Mouse (Mus musculus) kidney, postnatal 10 days (tissue): ENCODE data around the gene Hacl1.

Experiments
- DNase-seq: peaks from one replicate; pipeline ENCODE4 v3.0.0; 2021; ENCODE audit warnings: mixed read lengths

Gene Hacl1

GRCm38 (mm10) chr14:31640890-31641505, at the start of gene Hacl1, which contains the start of gene Btd:
TSS of gene Hacl1 (minus strand) at chr14:31641286.
TSS of gene Btd (plus strand) at chr14:31641028.
- DNase-seq = peak; percentile 91

DNA sequence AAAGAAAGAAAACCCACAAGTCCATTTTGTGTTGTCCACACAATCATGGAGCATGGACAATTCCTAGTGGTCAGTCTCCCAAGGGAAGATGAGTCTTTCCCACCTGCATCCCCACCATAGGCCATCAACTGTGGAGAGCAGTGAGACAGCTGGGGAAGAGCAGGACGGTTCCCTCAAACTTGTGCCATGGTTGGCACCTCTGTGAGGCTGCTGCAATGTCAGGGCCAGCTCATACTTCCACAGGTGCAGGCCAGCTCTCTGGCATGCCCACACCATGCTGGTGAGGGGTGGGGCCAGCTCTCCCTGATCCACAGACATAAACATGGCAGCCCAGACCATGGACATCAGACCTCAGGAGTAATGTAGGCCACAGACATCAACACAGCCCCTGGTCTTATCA, 45.1 kb upstream of the Hacl1 start:
- no peak for DNase-seq

DNA sequence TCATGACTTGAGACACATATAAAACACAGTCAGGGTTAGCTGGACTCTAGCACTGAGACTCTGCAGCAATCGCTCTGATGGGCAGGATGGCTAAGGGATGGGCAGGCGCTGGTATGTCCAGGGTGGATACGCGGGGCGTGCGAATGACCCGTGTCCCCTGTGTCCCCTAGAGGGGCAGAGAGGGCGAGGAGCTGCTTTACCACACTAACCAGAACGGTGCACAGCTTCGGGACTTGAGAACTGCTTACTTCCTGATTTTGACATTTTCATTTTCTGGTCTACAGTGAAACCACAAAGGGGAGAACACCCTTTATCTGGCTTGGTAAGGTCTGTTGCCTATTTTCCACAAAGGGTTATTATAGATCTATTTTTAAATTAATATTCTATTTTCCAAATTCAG, 44.6 kb upstream of the Hacl1 start:
- DNase-seq = no peak

DNA sequence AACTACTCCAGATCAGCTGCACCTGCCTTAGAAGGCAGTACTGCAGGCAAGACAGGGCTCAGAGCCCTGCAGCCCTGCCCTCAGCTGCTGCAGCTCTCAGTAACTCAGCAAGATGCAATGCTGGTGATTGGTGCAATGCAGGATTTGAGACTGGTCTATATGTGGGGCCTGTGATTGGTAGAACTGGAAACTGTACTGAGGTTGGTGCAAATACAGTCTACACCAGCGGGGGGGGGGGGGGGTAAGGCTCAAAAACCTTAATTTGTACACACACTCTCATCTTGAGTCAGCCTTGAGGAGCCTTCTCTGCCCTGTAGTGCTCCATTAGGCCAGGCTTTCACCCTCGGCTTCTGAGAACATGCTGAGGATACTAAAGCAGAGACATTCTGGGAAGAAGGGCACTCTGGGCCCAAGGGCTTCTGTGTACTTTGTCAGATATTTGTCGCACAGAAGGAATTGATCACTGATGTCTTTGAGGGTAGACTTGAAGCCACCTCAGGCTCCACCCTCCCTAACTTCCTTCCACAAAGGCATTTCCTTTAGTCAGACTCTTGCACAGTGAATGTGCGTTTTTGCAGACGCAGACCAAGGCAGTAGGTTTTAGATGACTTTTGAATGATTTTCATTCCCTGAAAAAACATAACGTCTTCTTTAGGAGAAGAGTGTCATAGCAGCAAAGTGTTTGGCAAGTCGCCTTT, 43.4 kb upstream of the Hacl1 start:
- DNase-seq = no peak

- no peak for DNase-seq
Observed at GRCm38 (mm10) chr14:31683610-31684009, 42.5 kb upstream of the Hacl1 start.

DNA sequence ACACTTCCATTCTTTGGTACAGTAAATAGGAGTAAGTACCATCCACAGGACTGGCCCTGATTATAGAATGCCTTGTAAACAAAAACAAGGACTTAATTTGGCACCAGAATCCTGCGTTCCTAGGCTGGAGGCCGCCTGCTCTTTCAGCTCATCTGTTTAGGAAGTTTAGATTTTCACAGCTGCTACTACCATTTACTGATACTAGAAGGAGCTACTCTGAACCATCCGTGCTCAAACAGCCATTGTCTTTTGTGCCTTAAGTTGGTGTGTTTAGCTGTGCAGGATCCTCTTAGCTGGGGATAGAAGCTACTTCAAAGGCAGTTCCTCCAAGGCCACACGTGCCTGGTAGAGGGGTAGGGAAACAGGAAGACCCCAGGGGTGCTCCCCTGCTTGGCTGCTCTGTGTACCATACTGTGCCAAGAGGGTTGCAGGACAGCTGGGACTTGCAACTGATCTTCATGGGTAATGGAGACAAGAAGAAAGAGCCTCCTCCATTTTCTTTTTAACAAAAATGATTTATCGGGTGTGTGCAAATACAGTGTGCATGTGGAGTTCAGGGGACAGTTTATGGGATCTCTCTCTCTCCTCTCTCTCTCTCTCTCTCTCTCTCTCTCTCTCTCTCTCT, 41.0 kb upstream of the Hacl1 start:
- no peak for DNase-seq

DNA sequence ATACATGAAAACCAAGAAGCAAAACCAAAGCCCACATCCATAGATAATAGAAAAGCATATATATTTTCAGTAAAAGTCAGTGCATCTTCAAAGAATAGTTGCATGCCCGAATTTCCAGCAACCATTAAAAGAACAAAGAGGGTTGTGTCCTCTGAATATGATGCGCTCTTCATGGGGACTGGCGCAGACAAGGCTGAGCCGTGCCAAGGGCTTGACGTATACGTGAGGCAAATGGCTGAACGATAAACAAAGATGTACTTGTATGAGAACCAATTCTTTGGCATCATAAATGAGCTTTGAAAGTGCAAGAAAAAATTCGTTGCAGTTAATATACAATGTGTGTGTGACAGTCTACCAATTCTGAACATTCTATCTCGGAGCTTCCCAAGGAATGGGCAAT, 40.2 kb upstream of the Hacl1 start:
- no peak for DNase-seq

GRCm38 (mm10) chr14:31680656-31681055, 39.6 kb upstream of the Hacl1 start:
- DNase-seq = no peak

DNA sequence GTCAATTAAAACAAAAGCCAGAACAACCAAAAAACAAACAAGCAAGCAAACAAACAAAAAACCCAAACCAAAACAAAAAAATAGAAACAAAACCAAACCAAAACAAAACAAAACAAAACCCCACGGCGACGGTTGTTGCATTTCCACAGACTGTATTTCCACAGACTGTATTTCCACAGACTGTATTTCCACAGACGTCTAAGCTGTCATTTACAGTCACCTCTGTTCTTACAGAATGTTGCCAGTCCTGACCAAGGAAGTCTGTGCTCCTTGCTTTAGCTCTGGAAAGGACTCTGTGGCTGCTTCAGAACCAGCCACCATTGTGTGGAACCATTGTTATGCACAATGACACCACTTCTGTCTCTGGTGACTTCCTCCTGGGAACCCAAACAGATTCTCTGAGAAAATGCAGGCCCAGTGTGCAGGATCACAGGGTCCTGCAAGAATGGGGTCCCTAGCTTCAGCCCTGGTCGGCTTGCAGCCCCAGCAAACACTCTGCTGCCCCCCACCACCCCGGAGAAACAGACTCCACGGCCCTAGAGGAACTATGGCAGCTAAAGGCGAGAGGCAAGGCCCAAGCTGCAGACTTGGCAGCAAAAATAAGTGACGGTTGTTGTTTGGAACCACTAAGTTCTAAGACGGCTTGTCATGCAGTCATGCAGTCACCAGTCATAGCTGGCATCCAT, 30.7 kb upstream of the Hacl1 start:
- no peak for DNase-seq

- DNase-seq = peak; percentile 58
Observed at GRCm38 (mm10) chr14:31669642-31670490, 28.8 kb upstream of the Hacl1 start.

GRCm38 (mm10) chr14:31669161-31669611, 28.1 kb upstream of the Hacl1 start:
- DNase-seq = peak; percentile 75

GRCm38 (mm10) chr14:31668326-31668725, 27.2 kb upstream of the Hacl1 start:
- peak; percentile 8 for DNase-seq

DNA sequence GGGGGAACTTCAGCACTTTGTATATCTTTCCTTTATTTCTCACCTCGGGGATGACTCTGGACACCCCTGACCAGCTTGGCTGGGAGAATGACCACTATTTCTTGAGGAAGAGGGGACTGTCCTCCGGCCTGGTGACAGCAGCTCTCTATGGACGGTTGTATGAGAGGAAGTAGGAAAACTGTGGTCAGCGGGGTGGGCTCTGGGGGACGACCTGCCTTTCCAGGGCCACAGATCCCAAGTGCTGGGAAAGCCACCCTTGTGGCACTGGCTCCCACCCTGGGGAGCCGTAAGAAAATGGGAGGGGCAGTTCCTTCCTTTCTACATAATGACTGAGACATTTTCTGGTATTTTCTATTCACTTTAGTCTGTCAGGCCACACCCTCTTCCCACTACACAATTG, 26.7 kb upstream of the Hacl1 start:
- DNase-seq = peak; percentile 10

DNA sequence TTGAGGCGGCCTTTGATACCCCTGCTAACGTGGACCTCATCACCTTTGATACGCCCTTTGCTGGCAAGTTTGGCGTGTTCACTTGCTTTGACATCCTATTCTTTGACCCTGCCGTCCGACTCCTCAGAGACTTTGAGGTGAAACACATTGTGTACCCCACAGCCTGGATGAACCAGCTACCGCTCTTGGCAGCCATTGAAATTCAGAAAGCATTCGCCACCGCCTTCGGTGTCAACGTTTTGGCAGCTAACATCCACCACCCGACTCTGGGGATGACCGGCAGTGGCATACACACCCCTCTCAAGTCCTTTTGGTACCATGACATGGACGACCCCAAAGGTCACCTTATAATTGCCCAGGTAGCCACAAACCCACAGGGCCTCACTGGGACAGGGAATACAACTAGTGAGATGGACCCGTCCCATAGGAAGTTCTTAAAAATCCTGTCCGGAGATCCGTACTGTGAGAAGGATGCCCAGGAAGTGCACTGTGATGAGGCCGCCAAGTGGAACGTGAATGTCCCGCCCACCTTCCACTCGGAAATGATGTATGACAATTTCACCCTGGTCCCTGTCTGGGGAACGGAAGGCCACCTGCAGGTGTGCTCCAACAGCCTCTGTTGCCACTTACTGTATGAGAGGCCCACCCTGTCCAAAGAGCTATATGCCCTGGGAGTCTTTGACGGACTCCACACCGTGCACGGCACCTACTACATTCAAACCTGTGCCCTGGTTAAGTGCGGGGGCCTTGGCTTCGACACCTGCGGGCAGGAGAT, 26.0 kb upstream of the Hacl1 start:
- peak; percentile 7 for DNase-seq

DNA sequence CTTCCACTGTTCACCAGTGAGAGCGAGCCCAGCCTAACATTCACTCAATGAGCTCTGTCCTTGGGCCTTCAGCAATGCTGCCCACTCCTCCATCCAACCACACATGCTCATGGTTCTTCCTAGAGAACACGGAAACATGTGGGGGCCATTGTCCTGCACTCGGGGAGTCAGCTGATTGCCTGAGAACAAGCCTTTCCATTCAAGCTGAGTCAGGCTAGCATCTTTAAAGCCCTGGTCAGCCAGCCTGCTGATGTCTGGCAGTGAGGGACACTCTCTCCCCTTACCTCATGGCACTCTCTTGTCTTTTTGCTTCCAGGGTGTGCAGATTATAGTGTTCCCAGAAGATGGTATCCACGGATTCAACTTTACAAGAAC, 24.5 kb upstream of the Hacl1 start:
- DNase-seq = peak; percentile 3

DNA sequence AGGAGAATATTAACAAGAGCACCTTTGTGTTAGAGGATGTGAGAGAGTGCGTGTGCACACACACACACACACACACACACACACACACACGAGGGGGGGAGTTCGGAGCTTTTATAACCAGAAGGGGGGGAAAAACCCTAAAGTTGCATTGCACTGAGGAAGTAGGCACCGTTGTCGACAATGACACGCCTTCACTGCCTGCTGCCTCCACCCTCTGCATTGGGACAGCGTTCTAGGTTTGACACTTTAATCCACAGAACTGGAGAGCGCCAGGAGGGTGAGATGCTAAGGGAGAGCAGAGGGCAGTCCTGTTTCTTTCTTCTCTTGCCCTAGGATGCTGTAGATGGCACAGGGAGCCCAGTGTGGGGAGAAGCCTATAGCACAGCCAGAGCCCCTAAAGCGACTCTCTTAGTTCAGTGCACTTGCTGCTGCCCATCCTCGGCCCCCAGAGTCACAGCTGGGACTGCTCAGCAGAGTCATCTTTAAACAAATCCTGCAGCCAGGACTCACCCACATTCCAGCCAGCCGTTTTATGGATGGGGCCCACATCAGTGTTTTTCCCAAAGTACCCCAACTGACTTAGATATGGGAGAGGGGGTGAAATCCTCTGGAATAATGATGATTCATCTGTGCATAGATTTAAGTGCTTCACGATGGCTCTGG, 23.9 kb upstream of the Hacl1 start:
- DNase-seq = peak; percentile 22

GRCm38 (mm10) chr14:31664100-31664902, 23.2 kb upstream of the Hacl1 start:
- peak; percentile 49 for DNase-seq

DNA sequence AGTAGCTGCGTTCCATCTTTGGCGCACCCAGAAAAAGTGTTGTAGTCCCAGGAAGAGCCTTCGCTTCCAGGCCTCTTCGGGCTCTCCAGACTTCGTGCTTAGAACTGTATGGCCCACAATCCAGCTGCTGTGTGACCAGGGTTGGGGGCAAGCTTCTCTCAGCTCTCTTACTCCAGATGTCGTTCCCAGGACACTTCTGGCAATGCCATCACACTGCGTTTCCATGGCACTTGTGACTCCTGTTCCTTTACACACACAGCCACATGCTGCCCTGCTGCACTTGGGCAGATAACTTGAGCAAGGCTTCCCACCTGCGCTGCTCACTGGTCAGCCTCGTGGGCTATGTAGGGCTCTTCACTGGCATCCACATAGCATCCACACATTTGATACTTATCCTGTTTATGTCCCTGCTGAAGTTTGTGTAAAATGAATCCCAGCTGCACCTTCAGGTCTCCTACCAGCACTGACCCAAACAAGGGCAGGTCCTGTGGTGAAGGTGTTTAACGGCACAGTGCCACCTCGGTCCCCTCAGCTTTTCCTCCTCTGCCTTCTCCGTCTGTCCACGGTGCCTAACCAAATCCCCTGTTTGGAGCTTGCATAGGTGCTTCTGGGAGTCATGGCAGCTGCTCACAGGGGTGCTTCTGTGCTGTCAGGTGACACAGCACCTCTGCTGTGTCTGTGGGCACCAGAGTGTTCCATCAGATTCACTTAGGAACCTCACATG, 22.5 kb upstream of the Hacl1 start:
- peak; percentile 17 for DNase-seq

DNA sequence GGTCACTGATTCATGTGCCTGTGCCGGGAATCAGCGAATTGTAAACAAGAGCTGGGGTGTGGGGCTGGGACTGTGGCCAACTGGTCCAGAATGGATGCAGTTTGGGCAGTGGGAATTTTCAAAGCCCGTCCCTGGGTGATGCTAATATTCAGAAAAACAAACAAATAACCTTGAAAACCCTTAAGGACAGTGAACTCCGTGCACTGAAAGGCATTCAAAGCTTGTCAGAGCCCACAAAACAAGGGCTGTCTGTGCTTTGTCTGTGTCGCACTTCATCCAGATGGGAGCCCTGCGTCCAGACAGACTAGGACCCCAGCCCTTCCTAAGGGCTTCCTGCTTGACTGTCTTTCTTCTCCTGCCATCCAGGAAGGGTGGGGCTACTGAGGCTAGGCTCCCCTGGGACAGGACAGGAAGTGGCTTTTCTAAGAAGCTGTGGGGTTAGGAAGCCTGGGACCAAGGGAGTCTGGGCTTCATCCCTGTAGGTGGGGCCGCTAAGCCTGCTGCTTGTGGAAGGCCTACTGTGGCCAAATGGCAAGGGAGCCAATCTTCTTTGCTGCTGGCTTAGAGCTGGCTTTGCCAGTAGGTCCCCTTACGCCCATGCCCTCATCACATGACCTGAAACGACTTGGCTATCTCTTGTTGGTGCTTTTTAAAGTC, 21.6 kb upstream of the Hacl1 start:
- peak; percentile 87 for DNase-seq
